Mouse (Mus musculus) embryo, embryonic 9.5 days (tissue): ENCODE data around the gene Swap70.
"Not testable (repeated sequence)": the region's sequence is repeated elsewhere in the genome, so short reads cannot be mapped to it uniquely, and the experiment has no call there.

Experiments used
- DNase-seq: peaks from one replicate; pipeline ENCODE4 v3.0.0-alpha.2; 2017; ENCODE audit errors: extremely low spot score

Swap70 gene

DNA sequence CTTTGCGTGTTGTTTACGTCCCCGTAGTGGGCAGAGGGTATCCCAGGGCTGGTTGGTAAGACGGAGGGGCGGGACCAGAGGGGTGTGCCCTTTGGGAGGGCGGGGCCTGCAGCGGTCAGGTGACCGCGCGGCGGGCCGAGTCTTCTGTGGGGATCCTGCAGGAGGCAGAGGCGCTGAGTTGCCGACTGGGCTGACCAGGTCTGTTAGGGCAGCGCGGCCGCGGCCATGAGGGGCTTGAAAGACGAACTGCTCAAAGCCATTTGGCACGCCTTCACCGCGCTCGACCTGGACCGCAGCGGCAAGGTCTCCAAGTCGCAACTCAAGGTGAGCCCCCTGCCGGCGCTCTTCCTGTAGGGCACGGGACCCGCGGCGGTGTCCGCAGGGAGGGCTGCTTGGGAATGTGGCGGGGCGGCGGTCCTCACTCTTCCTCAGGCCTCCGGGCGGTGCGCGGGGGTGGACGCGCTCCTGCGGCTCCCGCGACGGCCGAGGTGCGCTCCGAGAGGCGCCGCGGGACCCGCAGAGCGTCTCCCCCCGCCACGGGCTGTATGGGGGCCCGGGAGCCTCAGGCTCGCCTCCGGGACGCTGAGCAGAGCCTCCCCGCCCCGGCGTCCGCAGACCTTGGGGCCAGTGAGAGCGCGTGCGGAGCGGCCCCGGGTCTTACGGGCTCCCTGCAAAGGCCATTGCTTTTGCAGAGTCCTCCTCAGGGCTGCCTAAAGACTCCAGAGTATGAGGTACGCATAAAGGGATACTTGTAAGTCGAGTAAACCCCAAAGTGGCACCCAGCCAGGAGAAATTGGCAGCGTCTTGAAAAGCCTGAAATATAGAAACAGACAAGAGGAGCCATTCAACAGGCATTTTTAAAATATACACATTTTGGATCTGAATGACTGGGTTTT lies at the start of gene Swap70:
TSS of gene Swap70 (plus strand) at position 126 of the 896 bp plus-strand sequence.
- DNase-seq = peak; percentile 95

- DNase-seq = no peak
Observed at GRCm38 (mm10) chr7:110179208-110179607, 42.3 kb upstream of the Swap70 start.

DNA sequence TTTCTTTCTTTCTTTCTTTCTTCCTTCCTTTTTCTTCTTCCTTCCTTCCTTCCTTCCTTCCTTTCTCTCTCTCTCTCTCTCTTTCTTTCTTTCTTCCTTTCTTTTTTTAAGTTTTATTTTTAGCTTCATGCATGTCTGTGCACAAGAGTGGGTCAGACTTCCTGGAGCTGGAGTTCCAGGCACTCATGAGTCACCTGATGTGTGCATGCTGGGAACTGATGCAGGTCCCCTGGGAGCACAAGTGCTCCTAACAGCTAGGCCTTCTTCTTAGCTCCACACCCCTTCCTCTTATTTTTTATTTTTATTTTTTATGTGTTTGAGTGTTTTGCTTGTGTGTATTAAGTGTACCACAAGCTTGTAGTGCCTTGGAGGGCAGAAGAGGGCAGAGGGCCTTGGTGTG lies 40.9 kb upstream of the Swap70 start:
- no peak for DNase-seq

DNA sequence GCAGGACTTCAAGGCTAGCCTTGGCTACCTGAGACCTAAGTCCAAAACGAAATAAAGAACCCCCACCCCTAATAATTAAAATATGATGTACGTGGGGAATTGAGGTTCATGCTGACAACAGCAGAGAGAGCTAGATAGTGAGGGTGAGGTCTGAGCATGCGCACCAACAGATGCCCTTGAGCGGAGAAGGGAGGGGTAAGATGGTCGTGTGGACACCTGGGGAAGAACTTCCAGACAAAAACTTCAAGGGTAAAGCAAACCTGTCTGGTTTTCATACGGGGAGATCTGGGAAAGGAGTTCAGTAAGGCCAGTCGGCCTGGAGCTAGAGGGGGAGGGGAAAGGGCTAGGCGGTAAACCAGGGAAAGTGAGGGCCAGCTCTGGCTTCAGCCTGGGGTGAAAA lies 40.1 kb upstream of the Swap70 start:
- no peak for DNase-seq

GRCm38 (mm10) chr7:110184608-110185007 lies 36.9 kb upstream of the Swap70 start:
- DNase-seq = no peak

GRCm38 (mm10) chr7:110189951-110190350 lies 31.6 kb upstream of the Swap70 start:
- no peak for DNase-seq

- DNase-seq = no peak
Observed at GRCm38 (mm10) chr7:110193186-110193585, 28.3 kb upstream of the Swap70 start.

GRCm38 (mm10) chr7:110197176-110197575 lies 24.3 kb upstream of the Swap70 start:
- DNase-seq = no peak

GRCm38 (mm10) chr7:110201933-110202332 lies 19.6 kb upstream of the Swap70 start:
- DNase-seq = no peak

GRCm38 (mm10) chr7:110204208-110204607 lies 17.3 kb upstream of the Swap70 start:
- no peak for DNase-seq

DNA sequence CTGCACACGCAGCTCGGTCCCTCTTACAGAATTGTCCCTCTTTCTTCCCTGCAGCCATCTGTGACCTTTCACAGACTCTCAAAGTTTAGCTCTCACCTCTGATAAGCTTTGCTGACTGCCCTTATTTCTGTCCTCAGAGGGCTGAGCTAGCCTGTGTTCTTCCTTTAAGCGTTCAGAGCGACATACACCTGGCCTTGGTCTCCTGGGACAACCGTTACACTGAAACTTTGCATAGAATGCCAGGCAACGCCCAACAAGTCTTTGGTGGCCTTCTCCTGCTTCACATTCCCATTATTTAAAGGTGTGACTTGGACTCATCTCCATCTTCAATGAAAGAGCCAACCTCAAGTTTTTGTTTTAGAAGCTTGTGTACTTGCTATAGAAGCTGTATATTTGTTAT lies 13.2 kb upstream of the Swap70 start:
- DNase-seq = no peak

- no peak for DNase-seq
Observed at GRCm38 (mm10) chr7:110209422-110209821, 12.1 kb upstream of the Swap70 start.

GRCm38 (mm10) chr7:110211025-110211424 lies 10.5 kb upstream of the Swap70 start:
- no peak for DNase-seq

- no peak for DNase-seq
Observed at GRCm38 (mm10) chr7:110214882-110215281, 6.6 kb upstream of the Swap70 start.

DNA sequence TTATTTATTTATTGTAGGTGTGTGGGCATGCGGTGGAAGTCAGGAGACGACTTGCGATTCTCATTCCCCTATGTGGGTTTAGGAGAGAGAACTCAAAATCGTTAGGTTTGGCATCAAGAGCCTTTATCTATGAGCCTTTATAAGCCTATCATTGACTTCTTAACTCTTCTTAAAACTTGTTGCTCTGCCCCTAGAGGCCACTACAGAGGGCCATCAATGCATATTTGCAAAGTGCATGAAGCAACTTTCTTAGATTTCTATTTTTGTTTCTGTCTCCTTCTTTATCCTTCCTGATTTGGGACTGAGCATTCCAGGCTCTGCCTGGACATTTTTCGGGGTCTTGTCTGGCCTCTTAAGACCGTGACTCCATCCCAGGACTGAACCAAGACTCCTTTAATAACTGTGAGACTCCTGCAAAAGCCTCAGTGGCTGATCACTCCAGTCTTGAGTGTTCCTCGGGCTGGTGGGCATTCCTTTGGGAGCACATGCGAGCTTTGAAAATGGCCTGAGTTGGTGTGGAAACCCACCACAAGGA lies 393 bp upstream of the Swap70 start:
- no peak for DNase-seq

GRCm38 (mm10) chr7:110222583-110223182 lies 1.2 kb downstream of the Swap70 start:
- DNase-seq = peak; percentile 35

DNA sequence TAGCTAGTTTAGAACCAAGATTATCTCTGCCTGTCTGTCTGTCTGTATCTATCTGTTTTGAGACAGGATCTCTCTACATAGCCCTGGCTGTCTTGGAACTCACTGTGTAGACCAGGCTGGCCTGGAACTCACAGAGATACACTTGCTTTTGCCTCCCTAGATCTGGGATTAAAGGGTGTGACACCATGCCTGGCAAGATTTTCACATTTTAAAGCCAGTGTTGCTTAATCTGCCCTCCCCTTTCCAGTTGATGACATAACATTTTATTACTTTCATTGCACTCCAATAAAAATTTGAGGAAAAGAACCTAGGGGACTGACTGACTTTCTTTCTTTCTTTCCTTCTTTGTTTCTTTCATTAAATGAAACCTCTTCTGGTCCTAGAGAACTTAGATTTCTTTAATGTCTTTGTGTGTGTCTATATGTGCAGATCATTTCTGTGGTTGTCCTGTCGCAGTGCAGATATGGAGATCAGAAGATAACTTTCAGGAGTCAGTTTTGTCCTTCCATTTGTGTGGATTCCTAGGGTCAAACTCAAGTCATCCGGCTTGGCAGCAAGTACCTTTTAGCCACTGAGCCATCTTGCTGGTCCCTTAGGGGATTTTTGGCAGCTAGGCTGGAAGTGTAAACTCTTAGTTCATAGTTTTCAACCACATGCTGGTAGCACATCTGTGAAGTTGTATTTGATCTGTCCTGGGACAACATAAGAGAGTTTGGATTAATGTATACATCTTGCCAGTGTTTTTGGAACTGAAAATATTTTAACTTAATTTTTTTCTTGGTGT lies 2.4 kb downstream of the Swap70 start:
- no peak for DNase-seq

GRCm38 (mm10) chr7:110226484-110226883 lies 5.0 kb downstream of the Swap70 start:
- no peak for DNase-seq

DNA sequence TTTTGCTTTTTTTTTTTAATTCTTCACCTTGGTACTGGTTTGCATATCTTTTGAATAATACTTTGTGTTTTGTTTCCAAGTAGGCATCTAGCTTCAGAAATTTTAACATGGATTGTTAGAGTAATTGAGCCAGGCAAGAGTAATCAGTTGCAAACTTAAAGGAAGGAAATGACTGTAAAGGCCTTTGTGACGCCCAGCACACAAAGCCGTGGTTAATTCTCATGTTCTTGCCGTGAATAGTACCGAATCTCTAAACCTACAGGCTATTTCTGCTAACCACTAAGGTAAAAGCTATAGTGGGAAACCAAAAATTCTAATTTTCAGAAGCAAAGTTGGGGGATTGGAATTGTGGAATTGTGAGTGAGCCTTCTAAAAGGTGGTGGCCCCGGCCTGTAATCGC lies 8.5 kb downstream of the Swap70 start:
- no peak for DNase-seq

- DNase-seq = not testable (repeated sequence)
Observed at GRCm38 (mm10) chr7:110231127-110231526, 9.6 kb downstream of the Swap70 start.

- no peak for DNase-seq
Observed at GRCm38 (mm10) chr7:110236085-110236484, 14.6 kb downstream of the Swap70 start.

DNA sequence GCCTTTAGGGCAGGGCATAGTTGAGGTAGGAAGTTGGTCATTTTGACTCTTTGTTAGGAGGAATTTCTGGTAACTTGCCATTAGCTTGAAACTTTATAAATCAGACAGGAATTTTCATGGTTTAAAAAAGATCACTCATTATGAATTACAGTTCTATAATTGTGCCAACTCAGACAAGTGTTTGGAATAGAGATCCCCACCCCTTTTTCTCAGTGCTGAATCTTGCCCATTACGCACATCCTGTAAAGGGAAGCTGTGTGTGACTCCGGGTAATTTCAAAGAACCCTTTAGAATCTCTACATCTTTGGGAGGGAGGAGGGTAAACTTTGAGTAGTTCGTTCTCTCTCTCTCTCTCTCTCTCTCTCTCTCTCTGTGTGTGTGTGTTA lies 15.9 kb downstream of the Swap70 start:
- DNase-seq = no peak
